Mouse (Mus musculus) liver, postnatal 0 days (tissue): ENCODE measurements around the gene Gm20388.

ENCODE experiments used
- CTCF ChIP-seq: sonication (generic); IDR thresholded peaks from 2 replicates; pipeline ENCODE4 v1.5.1; 2016; ENCODE audit warnings: antibody characterized with exemption, low read depth
- EP300 ChIP-seq: IDR thresholded peaks from 2 replicates; pipeline ENCODE4 v1.6.1; 2016; ENCODE audit warnings: antibody characterized with exemption, low read depth, mild to moderate bottlenecking

DNA sequence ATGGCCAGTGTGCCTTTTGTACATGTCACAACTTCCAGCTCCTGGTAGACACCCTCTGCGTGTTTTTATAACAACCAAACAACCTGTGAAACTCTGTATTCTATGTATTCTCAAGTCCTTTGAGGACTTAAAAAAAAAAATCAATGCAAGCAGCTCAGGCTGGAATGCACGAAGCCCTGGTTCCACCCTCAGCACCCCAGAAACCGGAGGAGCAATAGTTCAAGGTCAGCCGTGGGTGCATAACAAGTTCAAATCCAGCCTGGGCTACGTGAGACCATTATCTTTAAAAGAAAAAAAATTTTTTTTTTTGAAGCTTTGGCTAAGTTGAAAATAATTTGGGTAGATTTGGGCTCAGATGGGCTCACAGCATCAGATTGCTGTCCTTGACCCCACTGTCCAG, 353.2 kb downstream of the Gm20388 start:
- no peak for TF ChIP-seq CTCF
- TF ChIP-seq EP300 = no peak
